Comparison of ENCODE assay signal across 9 mouse cellular contexts in the genomic region with DNA sequence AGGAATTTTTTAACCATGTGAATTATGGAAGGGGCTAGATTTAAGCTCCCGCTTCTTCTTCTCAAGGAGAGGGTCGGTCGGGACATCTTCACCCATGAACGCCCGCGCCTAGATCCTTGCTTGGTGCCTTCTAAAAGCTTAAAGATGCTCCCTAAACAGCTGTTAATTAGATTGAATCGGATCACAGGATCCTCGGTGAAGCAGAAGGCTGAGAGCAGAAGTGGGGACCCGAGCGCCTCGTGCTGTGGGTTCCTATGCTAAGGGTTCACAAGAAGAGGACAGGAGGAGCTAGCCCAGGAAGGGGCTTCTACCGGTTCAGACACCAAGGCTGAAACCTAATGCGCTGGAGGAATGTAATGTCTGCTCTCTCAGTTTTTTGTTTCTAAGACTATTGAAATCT. TPM values are rescaled to one million over a fixed set of nuclear protein-coding genes. Genes with fewer than 3 reads are reported as not detected.
A peak's percentile ranks its signal among the peaks of the same experiment; 100 is the strongest.
DNase-seq lines count a peak whose midpoint lies in the region; ATAC-seq and TF ChIP-seq lines count a peak whose summit lies in the region.
"Had no signal": no experiment of that assay in that cellular context is flagged by ENCODE, and none has a peak within 500 bp of the region (broad histone marks: within the 10 kb centered on the region; RNA-seq: fewer than 3 reads in every experiment).

No protein-coding gene starts in this region.

- H3K4me2 ChIP-seq in liver, embryonic 12.5 days = 0 out of 2 replicates have a peak overlapping the region, but pooled peaks have one; percentile 68
- H3K4me2 ChIP-seq in intestine, postnatal 0 days (replicated peaks; ENCODE audit: low read depth) = peak overlapping the region; percentile 86; the same call in 1 of the 2 replicates

- peak overlapping the region; percentile 40; the same call in 1 of the 2 replicates for H3K27ac ChIP-seq in cerebellum, adult 2 months (ENCODE audit: insufficient read depth, low read length)
- H3K27ac ChIP-seq in liver, embryonic 12.5 days = no peak overlapping the region
- no peak overlapping the region for H3K27ac ChIP-seq in intestine, postnatal 0 days (ENCODE audit: low read depth, low read length)
- H3K27ac ChIP-seq in olfactory bulb, adult 2 months (ENCODE audit: insufficient read depth, low read depth, low read length) = peak overlapping the region; percentile 74

- no peak for TF ChIP-seq CTCF in cerebellum, adult 2 months (IDR thresholded peaks at IDR 0.05; ENCODE audit: borderline replicate concordance, insufficient read depth, low read depth, low read length)
- no peak for TF ChIP-seq CTCF in intestine, postnatal 0 days (IDR thresholded peaks at IDR 0.05; ENCODE audit: low read depth)
- TF ChIP-seq CTCF in olfactory bulb, adult 2 months (IDR thresholded peaks at IDR 0.05; ENCODE audit: insufficient read depth, low read depth, low read length) = no peak

- H3K9ac ChIP-seq in liver, embryonic 12.5 days = no peak overlapping the region
- no peak overlapping the region for H3K9ac ChIP-seq in intestine, postnatal 0 days (ENCODE audit: low read depth, low read length)

- no peak for TF ChIP-seq POLR2A in cerebellum, adult 2 months (IDR thresholded peaks at IDR 0.05; ENCODE audit: borderline replicate concordance, insufficient read depth, low read length)
- TF ChIP-seq POLR2A in olfactory bulb, adult 2 months (IDR thresholded peaks at IDR 0.05; ENCODE audit: insufficient read depth, low read depth, low read length) = no peak

- ATAC-seq in liver, embryonic 12.5 days = no peak
- no peak for ATAC-seq in intestine, postnatal 0 days

- H3K9me3 ChIP-seq in liver, embryonic 12.5 days (replicated peaks) = no peaks in the 10 kb centered on the region
- no peaks in the 10 kb centered on the region for H3K9me3 ChIP-seq in intestine, postnatal 0 days (ENCODE audit: control insufficient read depth)

- no peak for DNase-seq in cerebellum, adult 2 months
- no peak for DNase-seq in cerebellum, adult 9-10 months
- no peak for DNase-seq in liver
- no peak for DNase-seq in layer of hippocampus, adult 9-11 months
- no peak for DNase-seq in right cerebral cortex, postnatal 25 days
- DNase-seq: kidney, adult 8-10 months had no signal

- 10% methylated on average over 13 of the region's 13 CpGs for WGBS in cerebellum, adult 2 months
- WGBS in liver, embryonic 12.5 days (ENCODE audit: insufficient replicate concordance) = 15% methylated on average over 13 of the region's 13 CpGs
- 19% methylated on average over 13 of the region's 13 CpGs for WGBS in intestine, postnatal 0 days
- WGBS in olfactory bulb, adult 2 months = 6% methylated on average over 13 of the region's 13 CpGs

- peaks cover 13% of the 10 kb centered on the region; the same call in 1 of the 2 replicates for H3K4me1 ChIP-seq in cerebellum, adult 2 months (ENCODE audit: control insufficient read depth, insufficient read depth, low read length)
- peaks cover 8% of the 10 kb centered on the region; the same call in 1 of the 2 replicates for H3K4me1 ChIP-seq in liver, embryonic 12.5 days
- H3K4me1 ChIP-seq in intestine, postnatal 0 days (replicated peaks; ENCODE audit: control insufficient read depth, insufficient read depth, low read length) = 0 out of 2 replicates have a peak, but pooled peaks cover 3% of the 10 kb centered on the region
- H3K4me1 ChIP-seq in olfactory bulb, adult 2 months (ENCODE audit: control insufficient read depth, insufficient read depth, low read length) = peaks cover 5% of the 10 kb centered on the region; the same call in 1 of the 2 replicates

- H3K36me3 ChIP-seq in liver, embryonic 12.5 days = no peaks in the 10 kb centered on the region
- H3K36me3 ChIP-seq in intestine, postnatal 0 days (ENCODE audit: control insufficient read depth, insufficient read depth) = no peaks in the 10 kb centered on the region

- H3K4me3 ChIP-seq in cerebellum, adult 2 months (replicated peaks; ENCODE audit: insufficient read depth, low read depth, low read length) = peak overlapping the region; percentile 87
- no peak overlapping the region for H3K4me3 ChIP-seq in liver, embryonic 12.5 days
- no peak overlapping the region for H3K4me3 ChIP-seq in intestine, postnatal 0 days (ENCODE audit: low read depth, low read length)
- peak overlapping the region; percentile 98 for H3K4me3 ChIP-seq in olfactory bulb, adult 2 months (ENCODE audit: insufficient read depth, low read depth, low read length)

- no peaks in the 10 kb centered on the region for H3K27me3 ChIP-seq in cerebellum, adult 2 months (ENCODE audit: control insufficient read depth, insufficient read depth, low read length)
- peaks cover 55% of the 10 kb centered on the region for H3K27me3 ChIP-seq in liver, embryonic 12.5 days (replicated peaks)
- peaks cover 43% of the 10 kb centered on the region for H3K27me3 ChIP-seq in intestine, postnatal 0 days (replicated peaks; ENCODE audit: control insufficient read depth, insufficient read depth, low read length)

RNA-seq across cellular contexts. Expression of gene Dgki, which starts 0.5 kb away (rescaled TPM):
- polyA plus RNA-seq in cerebellum, adult 2 months (2012; rRNA removed) = 7.2 and 7.5 TPM in 2 replicates
- polyA plus RNA-seq in liver, embryonic 12.5 days (2016; fragmentation: Nextera tagmentation; extraction: Ambion mirVana) = 0.06 and 0.16 TPM in 2 replicates
- polyA plus RNA-seq in intestine, postnatal 0 days (2015; fragmentation: Nextera tagmentation; extraction: Ambion mirVana) = 0.34 and 0.42 TPM in 2 replicates
- polyA plus RNA-seq in olfactory bulb, adult 2 months (2012; ENCODE audit: insufficient read depth, insufficient read length, low replicate concordance, missing spikeins) = not detected in 2 replicates

Comparison
In these comparisons a context has a peak if more than half of its experiments do, and no peak if none do; other contexts are left out.
1. H3K27ac ChIP-seq: peak in cerebellum, adult 2 months (single experiment) and olfactory bulb, adult 2 months (single experiment); none in liver, embryonic 12.5 days (single experiment) and intestine, postnatal 0 days (single experiment).
2. H3K4me3 ChIP-seq: peak in cerebellum, adult 2 months (single experiment) and olfactory bulb, adult 2 months (single experiment); none in liver, embryonic 12.5 days (single experiment) and intestine, postnatal 0 days (single experiment).